Mouse (Mus musculus) liver, embryonic 14.5 days (tissue): ENCODE results near the gene Asxl1.

Experiments
- CTCF ChIP-seq: IDR thresholded peaks from 2 replicates; pipeline ENCODE4 v1.5.1; 2016; ENCODE audit warnings: antibody characterized with exemption, low read depth, control low read depth
- EP300 ChIP-seq: IDR thresholded peaks from 2 replicates; pipeline ENCODE4 v1.6.1; 2016; ENCODE audit warnings: antibody characterized with exemption, low read depth

GRCm38 (mm10) chr2:153442720-153443119, 97.1 kb downstream of the Asxl1 start:
- TF ChIP-seq CTCF = no peak
- TF ChIP-seq EP300 = no peak
